Mouse (Mus musculus) MEL (cell line): ENCODE results near the gene Ugt1a9. TPM values are rescaled to one million over a fixed set of nuclear protein-coding genes. Genes with fewer than 3 reads are reported as not detected.

Experiments
- DNase-seq: peaks from one replicate; pipeline ENCODE4 v3.0.0; 2011; ENCODE audit warnings: low read depth, low spot score
- H3K27ac ChIP-seq: 2 replicates; pipeline ENCODE4 v1.5.1; 2012; ENCODE audit warnings: low read depth, mild to moderate bottlenecking, control low read depth, low read length, moderate library complexity; ENCODE audit not compliant: control insufficient read depth
- H3K27me3 ChIP-seq, 2 experiments: fragments of 150-350 bp in 1 of 2; sonication (generic) in 1 of 2; 2 replicates each; pipeline ENCODE4 v1.6.1; 2012; ENCODE audit warnings: low read length in 2 of 2, mild to moderate bottlenecking in 2 of 2, improper control_type of control experiment in 1 of 2, moderate library complexity in 1 of 2; ENCODE audit not compliant: insufficient read depth in 2 of 2, control insufficient read depth in 1 of 2
- H3K36me3 ChIP-seq, 2 experiments: 2 replicates each; pipeline ENCODE4 v1.6.1; 2012 to 2014; ENCODE audit warnings: low read length in 2 of 2, improper control_type of control experiment in 1 of 2, inconsistent platforms in 1 of 2, mild to moderate bottlenecking in 1 of 2; ENCODE audit not compliant: insufficient read depth in 2 of 2, control insufficient read depth in 1 of 2
- H3K4me1 ChIP-seq, 2 experiments: fragments of 150-350 bp in 1 of 2; sonication (generic) in 1 of 2; 2 replicates each; pipeline ENCODE4 v1.6.1; 2012; ENCODE audit warnings: low read length in 2 of 2, improper control_type of control experiment in 1 of 2, mild to moderate bottlenecking in 1 of 2; ENCODE audit not compliant: insufficient read depth in 2 of 2, control insufficient read depth in 1 of 2
- H3K4me3 ChIP-seq, 2 experiments: fragments of 150-350 bp in 1 of 2; sonication (generic) in 1 of 2; 2 replicates each; pipeline ENCODE4 v1.5.1; 2012; ENCODE audit warnings: low read depth in 2 of 2, low read length in 2 of 2, mild to moderate bottlenecking in 2 of 2, moderate library complexity in 2 of 2, control low read depth in 1 of 2, improper control_type of control experiment in 1 of 2; ENCODE audit not compliant: control insufficient read depth in 1 of 2, insufficient read depth in 1 of 2
- H3K79me2 ChIP-seq: 2 replicates; pipeline ENCODE4 v1.6.1; 2012; ENCODE audit warnings: mild to moderate bottlenecking, low read length, moderate library complexity; ENCODE audit not compliant: control insufficient read depth, poor library complexity, insufficient read depth
- H3K9ac ChIP-seq: 2 replicates; pipeline ENCODE4 v1.6.1; 2012; ENCODE audit warnings: low read depth, mild to moderate bottlenecking, control low read depth, low read length, moderate library complexity; ENCODE audit not compliant: control insufficient read depth, poor library complexity, severe bottlenecking
- H3K9me3 ChIP-seq: fragments of 150-350 bp; sonication (generic); replicated peaks from 2 replicates; pipeline ENCODE4 v1.6.1; 2012; ENCODE audit warnings: mild to moderate bottlenecking, low read length, improper control_type of control experiment, moderate library complexity; ENCODE audit not compliant: insufficient read depth
- CHD1 ChIP-seq: IDR thresholded peaks from 2 replicates; pipeline ENCODE4 v1.6.1; 2012; ENCODE audit warnings: low read depth, mild to moderate bottlenecking, inconsistent platforms, low read length, improper control_type of control experiment
- E2F4 ChIP-seq: IDR thresholded peaks from 2 replicates; pipeline ENCODE4 v1.6.1; 2011; ENCODE audit warnings: low read depth, low read length, improper control_type of control experiment, borderline replicate concordance
- EP300 ChIP-seq, 2 experiments: IDR thresholded peaks; 2 replicates each; pipeline ENCODE4 v1.6.1; 2011; ENCODE audit warnings: improper control_type of control experiment in 2 of 2, low read length in 2 of 2, low read depth in 1 of 2, mild to moderate bottlenecking in 1 of 2
- GABPA ChIP-seq: IDR thresholded peaks from 2 replicates; pipeline ENCODE4 v1.6.1; 2012; ENCODE audit warnings: low read depth, mild to moderate bottlenecking, inconsistent platforms, low read length, improper control_type of control experiment, moderate library complexity
- GATA1 ChIP-seq: IDR thresholded peaks from 2 replicates; pipeline ENCODE4 v1.6.1; 2011; ENCODE audit warnings: low read depth, low read length, improper control_type of control experiment
- JUND ChIP-seq: IDR thresholded peaks from 2 replicates; pipeline ENCODE4 v1.6.1; 2011; ENCODE audit warnings: low read depth, mild to moderate bottlenecking, improper control_type of control experiment, low read length
- MAFK ChIP-seq: IDR thresholded peaks from 2 replicates; pipeline ENCODE4 v1.6.1; 2011; ENCODE audit warnings: low read depth, mild to moderate bottlenecking, low read length, improper control_type of control experiment, borderline replicate concordance
- MAZ ChIP-seq: IDR thresholded peaks from 2 replicates; pipeline ENCODE4 v1.6.1; 2012; ENCODE audit warnings: low read depth, mild to moderate bottlenecking, inconsistent platforms, low read length, improper control_type of control experiment
- MEF2A ChIP-seq: IDR thresholded peaks from 2 replicates; pipeline ENCODE4 v1.6.1; 2014; ENCODE audit warnings: low read depth, mild to moderate bottlenecking, inconsistent platforms, low read length, improper control_type of control experiment; ENCODE audit not compliant: poor library complexity, insufficient replicate concordance, severe bottlenecking; ENCODE audit errors: extremely low read depth
- MYB ChIP-seq: IDR thresholded peaks from 2 replicates; pipeline ENCODE4 v1.6.1; 2011; ENCODE audit warnings: mild to moderate bottlenecking, low read depth, low read length, improper control_type of control experiment
- NRF1 ChIP-seq: IDR thresholded peaks from 2 replicates; pipeline ENCODE4 v1.6.1; 2014; ENCODE audit warnings: low read depth, mild to moderate bottlenecking, inconsistent platforms, low read length, improper control_type of control experiment, moderate library complexity; ENCODE audit not compliant: poor library complexity, insufficient read depth, severe bottlenecking
- POLR2A ChIP-seq, 2 experiments: IDR thresholded peaks; 2 replicates each; pipeline ENCODE4 v1.6.1; 2011 to 2012; ENCODE audit warnings: low read length in 2 of 2, mild to moderate bottlenecking in 2 of 2, control low read depth in 1 of 2, improper control_type of control experiment in 1 of 2, low read depth in 1 of 2, moderate library complexity in 1 of 2; ENCODE audit not compliant: control insufficient read depth in 1 of 2, insufficient read depth in 1 of 2, poor library complexity in 1 of 2
- POLR2AphosphoS5 ChIP-seq: IDR thresholded peaks from 2 replicates; pipeline ENCODE4 v1.6.1; 2012; ENCODE audit warnings: low read depth, borderline replicate concordance, mild to moderate bottlenecking, inconsistent platforms, low read length, moderate library complexity, mixed read lengths
- RAD21 ChIP-seq: IDR thresholded peaks from 2 replicates; pipeline ENCODE4 v1.6.1; 2011; ENCODE audit warnings: mild to moderate bottlenecking, low read depth, low read length, improper control_type of control experiment
- RCOR1 ChIP-seq: IDR thresholded peaks from 2 replicates; pipeline ENCODE4 v1.6.1; 2012; ENCODE audit warnings: low read depth, mild to moderate bottlenecking, inconsistent platforms, low read length, improper control_type of control experiment
- SIN3A ChIP-seq: IDR thresholded peaks from 2 replicates; pipeline ENCODE4 v1.6.1; 2012; ENCODE audit warnings: low read length, improper control_type of control experiment, inconsistent platforms
- TAL1 ChIP-seq: IDR thresholded peaks from 2 replicates; pipeline ENCODE4 v1.6.1; 2012; ENCODE audit warnings: mild to moderate bottlenecking, inconsistent platforms, low read length, moderate library complexity, mixed read lengths
- USF1 ChIP-seq: IDR thresholded peaks from 2 replicates; pipeline ENCODE4 v1.6.1; 2014; ENCODE audit warnings: low read depth, mild to moderate bottlenecking, inconsistent platforms, low read length, improper control_type of control experiment, moderate library complexity
- USF2 ChIP-seq, 2 experiments: IDR thresholded peaks; 2 replicates each; pipeline ENCODE4 v1.6.1; 2011 to 2012; ENCODE audit warnings: improper control_type of control experiment in 2 of 2, low read length in 2 of 2, borderline replicate concordance in 1 of 2, inconsistent platforms in 1 of 2, low read depth in 1 of 2, mild to moderate bottlenecking in 1 of 2; ENCODE audit not compliant: insufficient read depth in 1 of 2
- ZKSCAN1 ChIP-seq: IDR thresholded peaks from 2 replicates; pipeline ENCODE4 v1.6.1; 2012; ENCODE audit warnings: low read depth, mild to moderate bottlenecking, inconsistent platforms, low read length, improper control_type of control experiment, moderate library complexity
- ZNF384 ChIP-seq: IDR thresholded peaks from 2 replicates; pipeline ENCODE4 v1.6.1; 2012; ENCODE audit warnings: low read depth, mild to moderate bottlenecking, inconsistent platforms, low read length, improper control_type of control experiment
- polyA plus RNA-seq, 2 experiments: library from polyadenylated mRNA; stranded (reverse) in 1 of 2; unstranded in 1 of 2; fragments of >175 nt in 1 of 2; fragments of >200 nt in 1 of 2; gene quantifications; 2 replicates each; pipeline versions ENCODE4 v1.2.1 to v1.2.4; 2012; ENCODE audit warnings: low replicate concordance in 2 of 2, low read depth in 1 of 2; ENCODE audit not compliant: insufficient read length in 2 of 2, insufficient read depth in 1 of 2, missing spikeins in 1 of 2
- total RNA-seq: library from RNA; depleted of rRNA; stranded (reverse); fragments of 300-350 nt; gene quantifications from 2 replicates; pipeline ENCODE4 v1.2.3, GENCODE M21; 2012

Ugt1a9 gene
- total and polyA plus RNA-seq, 3 experiments = not detected

DNA sequence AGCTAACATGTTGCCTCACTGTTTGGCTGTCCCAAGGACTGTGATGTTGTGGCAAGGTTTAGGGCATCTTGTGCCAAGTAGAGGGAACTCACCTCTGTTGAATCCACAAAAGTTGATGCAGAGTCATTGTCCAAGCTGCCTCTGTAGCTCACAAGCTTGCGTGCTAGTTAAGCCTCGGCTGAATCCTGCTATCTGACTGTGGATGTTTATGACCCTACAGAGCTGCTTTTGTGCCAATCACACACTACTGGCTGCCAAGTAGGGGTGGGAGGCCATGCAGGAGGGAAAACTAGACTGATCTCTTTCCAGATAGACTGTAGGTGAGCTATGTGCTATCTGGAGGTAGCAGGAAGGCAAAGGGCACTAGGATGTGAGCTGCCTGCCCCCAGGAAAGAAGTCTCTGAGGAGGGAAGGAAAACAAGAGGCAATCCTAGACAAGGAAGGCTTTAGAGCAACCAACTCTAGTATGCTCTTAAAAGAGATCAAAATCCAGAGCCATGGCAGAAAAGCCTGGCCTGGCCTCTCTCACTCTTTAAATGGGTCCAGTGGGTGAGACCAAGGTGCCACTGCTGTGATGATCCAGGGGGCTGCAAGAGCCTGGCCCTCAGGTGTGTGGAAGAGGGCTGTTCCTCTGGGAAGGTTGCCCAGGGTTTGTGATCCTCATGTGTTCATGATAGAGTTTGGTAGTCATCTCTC, 143.3 kb downstream of the Ugt1a9 start:
- TF ChIP-seq SIN3A (no peak), TAL1 (0 out of 2 replicates have a peak, but pooled peaks have one; percentile 18)
- Histone ChIP-seq H3K4me3 (no peak overlapping the region), H3K27me3 (no peaks in the 10 kb centered on the region), H3K9ac (no peak overlapping the region), H3K36me3 (no peaks in the 10 kb centered on the region), H3K27ac (no peak overlapping the region), H3K9me3 (no peaks in the 10 kb centered on the region), H3K4me1 (no peaks in the 10 kb centered on the region), H3K79me2 (no peaks in the 10 kb centered on the region)
- DNase-seq = peak; percentile 13

DNA sequence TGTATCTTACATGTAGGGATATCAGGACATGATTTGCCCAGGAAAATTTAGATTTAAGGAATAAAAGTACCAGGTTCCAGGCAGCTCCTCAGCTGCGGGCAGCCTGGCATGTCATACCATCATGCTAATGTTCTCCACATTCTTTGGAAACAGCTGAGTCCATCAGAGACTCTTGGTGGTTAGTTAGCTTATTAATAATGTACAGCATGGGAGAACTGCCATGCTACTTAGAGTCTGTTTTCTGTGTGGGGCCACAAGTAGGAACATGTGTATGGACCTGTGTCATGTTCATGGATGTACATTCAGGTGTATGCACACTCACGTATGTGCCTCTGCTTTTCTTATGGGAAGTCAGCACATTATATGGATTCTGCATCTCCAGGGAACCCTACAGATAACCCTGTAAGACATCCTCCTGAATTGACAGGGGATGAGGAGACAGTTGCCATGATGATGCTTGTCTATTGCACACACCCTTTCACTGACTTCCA, 143.9 kb downstream of the Ugt1a9 start:
- H3K27me3 ChIP-seq = no peaks in the 10 kb centered on the region
- no peak for TF ChIP-seq ZKSCAN1
- TF ChIP-seq GABPA = no peak
- TF ChIP-seq POLR2A (IDR thresholded peaks at IDR 0.05; ENCODE audit: control insufficient read depth in 1 of 2, insufficient read depth in 1 of 2, low read depth in 1 of 2, low read length in 2 of 2, poor library complexity in 1 of 2) = no peak
- TF ChIP-seq RAD21 = no peak
- no peak for TF ChIP-seq CHD1
- TF ChIP-seq GATA1 = no peak
- TF ChIP-seq MAFK = no peak
- TF ChIP-seq EP300 (IDR thresholded peaks at IDR 0.05; ENCODE audit: low read depth in 1 of 2, low read length in 2 of 2) = no peak
- TF ChIP-seq MEF2A = no peak
- no peak for TF ChIP-seq JUND
- TF ChIP-seq SIN3A = no peak
- TF ChIP-seq MYB = no peak
- TF ChIP-seq E2F4 = no peak
- TF ChIP-seq NRF1 = no peak
- TF ChIP-seq USF2 (IDR thresholded peaks at IDR 0.05; ENCODE audit: borderline replicate concordance in 1 of 2, insufficient read depth in 1 of 2, low read depth in 1 of 2, low read length in 2 of 2) = no peak
- no peak for TF ChIP-seq RCOR1
- TF ChIP-seq USF1 = no peak
- TF ChIP-seq POLR2AphosphoS5 = no peak
- no peak for TF ChIP-seq MAZ
- no peak for TF ChIP-seq ZNF384
- TF ChIP-seq, all 39 proteins: peak for 0
- H3K79me2 ChIP-seq = no peaks in the 10 kb centered on the region
- peak; percentile 29 for DNase-seq
- no peaks in the 10 kb centered on the region for H3K9me3 ChIP-seq
- no peaks in the 10 kb centered on the region for H3K4me1 ChIP-seq
- H3K4me3 ChIP-seq = no peak overlapping the region
- H3K27ac ChIP-seq = no peak overlapping the region
- no peak overlapping the region for H3K9ac ChIP-seq
- H3K36me3 ChIP-seq = no peaks in the 10 kb centered on the region
